Mouse (Mus musculus) right cerebral cortex, adult 18-20 months (tissue): Measurements from ENCODE around the gene Tbca.

ENCODE experiments used
- DNase-seq: peaks from one replicate; pipeline ENCODE4 v3.0.0; 2022; ENCODE audit warnings: mixed read lengths

The Tbca gene

DNA sequence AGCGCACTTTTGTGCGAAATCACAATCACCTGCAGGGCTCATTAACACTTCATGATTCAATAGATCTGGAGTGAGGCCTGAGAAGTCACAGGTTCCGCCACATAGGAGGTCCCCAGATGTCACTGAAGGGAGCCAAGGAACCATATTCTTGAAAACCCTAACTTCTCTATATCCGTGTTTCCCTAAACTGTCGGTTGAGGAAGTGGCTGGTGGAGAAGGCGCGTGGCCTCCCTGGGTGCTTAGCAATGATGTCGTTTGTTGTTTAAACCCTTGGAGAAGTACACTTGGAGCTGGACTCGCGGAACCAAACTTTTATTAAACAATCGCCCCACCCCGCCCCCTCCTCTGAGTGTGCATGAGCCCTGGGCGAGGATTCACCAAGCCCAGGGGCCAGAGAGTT, 60.6 kb downstream of the Tbca start:
- DNase-seq = no peak

DNA sequence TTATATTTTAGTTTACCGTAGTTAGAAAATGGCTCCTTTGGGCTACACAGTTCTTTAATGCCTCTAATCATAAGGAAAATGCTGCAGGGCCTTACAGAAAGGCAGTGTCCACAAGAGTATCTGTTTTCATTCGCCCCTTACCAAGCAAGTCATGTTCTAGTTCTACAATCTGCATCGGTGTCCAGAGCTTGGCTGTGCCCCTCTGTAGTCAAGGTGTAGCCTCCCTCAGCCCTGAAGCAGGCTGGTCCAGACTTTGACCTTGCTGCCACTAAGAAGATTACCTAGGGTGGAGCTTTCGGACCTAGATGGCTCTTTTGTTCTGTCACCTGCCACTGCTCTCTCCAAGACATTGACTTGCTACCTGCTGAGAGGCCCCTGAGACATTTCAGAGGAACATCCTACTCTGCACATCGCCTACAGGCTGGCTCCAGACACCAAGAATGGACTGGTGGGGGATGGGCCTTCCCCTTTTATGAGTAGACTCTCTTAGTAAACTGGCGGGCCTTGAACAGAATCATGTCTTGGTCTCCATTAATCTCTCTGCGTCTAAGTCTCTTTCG, 69.4 kb downstream of the Tbca start:
- DNase-seq = no peak

GRCm38 (mm10) chr13:94859256-94859655, 70.5 kb downstream of the Tbca start:
- DNase-seq = no peak

DNA sequence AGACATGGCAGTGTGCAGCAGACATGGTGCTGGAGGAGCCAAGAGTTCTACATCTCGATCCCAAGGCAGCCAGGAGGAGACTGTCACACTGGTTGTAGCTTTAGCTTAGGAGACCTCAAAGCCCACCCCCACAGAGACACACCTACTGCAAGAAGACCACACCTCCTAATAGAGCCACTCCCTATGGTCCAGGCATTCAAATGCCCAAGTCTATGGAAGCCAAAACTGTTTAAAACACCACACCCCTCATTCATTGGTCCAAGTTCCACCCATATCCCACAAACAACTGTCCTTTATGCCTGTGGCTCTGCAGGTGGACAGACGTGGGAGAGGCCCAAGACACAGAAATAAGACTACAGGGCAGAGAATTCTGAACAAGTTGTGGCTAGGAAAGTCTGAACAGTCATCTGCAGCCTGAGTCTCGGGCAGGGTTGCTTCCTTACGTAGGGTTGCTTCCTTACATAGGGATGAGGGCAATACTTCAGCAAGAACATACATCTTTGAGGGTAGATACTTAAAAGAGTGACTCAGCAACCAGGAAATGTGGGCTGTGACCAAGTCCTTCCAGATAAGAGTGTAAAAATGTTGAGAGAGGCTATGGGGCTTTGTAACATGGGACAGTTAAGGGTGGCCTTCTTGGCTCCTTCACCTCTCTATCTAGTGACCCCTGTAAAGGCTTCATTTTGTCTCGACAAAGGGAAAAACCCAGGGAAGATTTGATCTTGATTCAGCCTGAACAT, 74.0 kb downstream of the Tbca start:
- DNase-seq = no peak

GRCm38 (mm10) chr13:94866906-94867305, 78.2 kb downstream of the Tbca start:
- no peak for DNase-seq

- DNase-seq = no peak
Observed at GRCm38 (mm10) chr13:94867772-94868171, 79.1 kb downstream of the Tbca start.

GRCm38 (mm10) chr13:94868478-94868950, 79.8 kb downstream of the Tbca start:
- DNase-seq = no peak

DNA sequence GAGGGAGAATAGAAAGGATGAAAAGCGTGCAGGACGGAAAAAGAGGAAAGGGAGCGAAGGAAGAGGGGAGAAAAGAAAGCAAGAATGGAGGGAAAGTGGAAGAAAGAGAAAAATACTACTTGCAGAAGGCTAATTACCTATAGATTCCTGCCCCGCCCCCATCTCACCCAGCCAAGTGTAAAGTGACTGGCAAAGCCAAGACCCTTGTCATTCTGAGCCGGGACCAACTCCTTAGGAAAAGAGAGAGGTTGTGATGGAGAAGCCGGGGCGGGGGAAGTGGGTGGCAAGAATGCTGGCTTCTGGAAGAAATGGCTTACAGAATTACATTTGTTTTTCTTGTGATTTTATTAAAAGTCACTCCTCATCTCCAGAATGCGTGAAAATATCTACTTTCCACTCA, 80.8 kb downstream of the Tbca start:
- no peak for DNase-seq

- DNase-seq = no peak
Observed at GRCm38 (mm10) chr13:94870071-94870460, 81.4 kb downstream of the Tbca start.

DNA sequence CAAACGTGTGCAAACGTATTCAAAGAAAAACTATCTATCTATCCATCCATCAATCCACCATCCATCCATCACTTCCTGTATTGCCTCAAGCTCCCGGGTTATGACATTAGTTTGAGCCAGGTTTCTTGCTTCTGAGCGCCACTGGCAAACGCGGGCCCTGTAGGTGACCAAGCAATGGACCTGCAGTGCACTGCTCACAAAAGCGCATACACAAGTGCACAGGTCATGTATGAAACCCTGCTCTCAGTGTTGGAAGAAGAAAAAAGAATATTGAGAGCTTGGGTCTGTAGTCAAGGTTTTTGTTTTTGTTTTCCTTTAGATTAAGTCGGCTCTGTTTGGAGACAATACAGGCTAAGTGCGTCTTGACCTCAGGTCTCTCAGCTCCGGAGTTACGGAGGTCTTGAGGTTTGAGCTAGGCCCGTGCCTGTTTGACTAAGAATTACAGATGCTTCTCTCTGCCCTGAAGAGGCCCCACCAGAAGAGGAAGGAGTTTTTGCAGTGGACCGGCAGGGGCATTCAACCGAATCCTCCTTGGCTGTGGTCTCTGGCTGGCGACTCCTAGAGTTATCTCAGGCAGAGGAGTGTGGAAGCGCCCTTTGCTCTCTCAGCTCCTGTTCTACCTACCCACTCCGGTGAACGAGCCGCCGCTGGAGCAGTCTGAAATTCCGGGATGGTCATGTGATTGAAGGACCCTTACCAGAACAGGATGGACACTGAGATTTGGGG, 81.9 kb downstream of the Tbca start:
- DNase-seq = no peak

DNA sequence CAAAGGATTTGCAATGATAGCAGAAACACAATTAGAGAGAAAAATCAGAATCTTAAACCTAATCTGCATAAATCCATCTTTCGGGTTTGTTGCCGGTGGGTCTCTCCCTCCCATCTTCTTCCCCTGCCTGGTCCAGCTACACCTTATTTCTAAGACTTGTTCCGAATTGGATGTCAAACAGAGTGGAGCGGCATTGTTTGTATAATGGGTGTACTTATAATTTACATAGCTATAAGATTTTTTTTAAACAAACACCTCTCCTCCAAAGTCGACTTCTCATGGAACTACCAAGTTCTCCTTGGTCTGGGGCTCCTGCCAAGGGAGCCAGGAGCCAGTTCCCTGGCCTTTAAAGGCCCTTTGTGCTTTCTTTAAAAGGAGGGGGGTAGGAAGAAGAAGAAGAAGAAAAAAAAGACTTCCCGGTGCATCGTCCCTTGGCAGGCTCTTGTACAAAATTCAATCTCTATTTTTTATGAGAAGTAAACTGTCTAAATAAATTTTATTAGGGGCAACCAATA, 83.2 kb downstream of the Tbca start:
- DNase-seq = no peak

- no peak for DNase-seq
Observed at GRCm38 (mm10) chr13:94872439-94872838, 83.7 kb downstream of the Tbca start.

DNA sequence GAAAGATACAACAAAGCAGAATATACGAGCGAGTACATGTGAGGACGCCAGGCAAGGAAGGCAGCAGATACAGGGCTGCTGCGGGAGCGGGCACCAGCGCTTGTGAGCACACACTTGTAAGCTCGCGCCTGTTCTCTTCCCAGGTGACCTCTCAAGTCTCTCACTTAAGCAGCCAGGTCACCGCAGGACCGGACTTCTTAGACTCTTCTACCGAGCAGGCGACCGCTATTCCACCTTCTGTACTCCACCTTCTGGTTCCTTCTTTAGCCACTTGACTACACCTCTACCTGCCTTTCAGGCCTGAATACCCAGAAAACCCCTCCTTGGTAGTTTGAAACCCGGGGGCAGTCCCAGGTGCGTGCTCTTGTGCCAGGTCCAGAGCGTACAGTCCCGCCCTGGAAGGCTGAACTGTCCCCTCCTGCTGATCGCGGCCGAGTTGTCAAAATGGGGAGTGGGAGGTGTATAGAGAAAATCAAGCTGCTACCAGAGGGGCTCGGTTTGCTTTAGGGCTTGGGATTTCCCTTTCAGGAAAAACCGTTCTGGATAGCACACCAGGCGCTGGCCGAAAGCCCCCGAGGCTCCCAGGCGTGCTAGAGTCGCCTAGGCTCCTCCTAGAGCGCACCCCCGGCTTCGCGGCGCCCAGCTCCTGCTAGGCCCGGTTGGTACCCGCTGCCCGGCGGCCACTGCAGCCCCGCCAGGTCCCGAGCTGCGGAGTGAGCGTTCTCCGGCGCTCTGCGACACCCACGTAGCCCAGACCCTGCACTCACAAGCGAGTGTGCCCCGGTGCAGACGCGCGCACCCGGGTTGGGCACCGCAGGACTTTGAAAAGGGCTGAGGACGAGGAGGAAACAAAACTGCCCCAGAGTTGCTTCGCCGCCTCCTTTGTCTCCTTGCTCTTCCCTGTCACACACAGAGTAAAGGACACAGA, 84.7 kb downstream of the Tbca start:
- no peak for DNase-seq

DNA sequence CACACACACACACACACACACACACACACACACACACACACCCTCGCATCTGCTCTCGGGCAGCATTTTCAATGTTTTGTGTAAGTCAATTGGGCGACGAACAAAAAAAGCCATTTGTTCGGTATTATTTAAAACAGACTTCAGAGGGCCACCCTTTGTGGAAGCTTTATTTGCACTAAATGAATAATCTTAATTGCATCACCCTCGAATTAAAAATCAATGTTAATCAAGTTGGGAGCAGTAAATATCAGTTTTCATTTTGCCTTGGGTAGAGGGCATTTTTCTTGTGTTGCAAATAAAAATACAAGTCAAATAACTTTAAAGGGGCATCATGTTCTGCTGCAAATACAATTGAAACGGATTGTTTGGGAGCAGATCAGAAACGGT, 85.3 kb downstream of the Tbca start:
- no peak for DNase-seq

DNA sequence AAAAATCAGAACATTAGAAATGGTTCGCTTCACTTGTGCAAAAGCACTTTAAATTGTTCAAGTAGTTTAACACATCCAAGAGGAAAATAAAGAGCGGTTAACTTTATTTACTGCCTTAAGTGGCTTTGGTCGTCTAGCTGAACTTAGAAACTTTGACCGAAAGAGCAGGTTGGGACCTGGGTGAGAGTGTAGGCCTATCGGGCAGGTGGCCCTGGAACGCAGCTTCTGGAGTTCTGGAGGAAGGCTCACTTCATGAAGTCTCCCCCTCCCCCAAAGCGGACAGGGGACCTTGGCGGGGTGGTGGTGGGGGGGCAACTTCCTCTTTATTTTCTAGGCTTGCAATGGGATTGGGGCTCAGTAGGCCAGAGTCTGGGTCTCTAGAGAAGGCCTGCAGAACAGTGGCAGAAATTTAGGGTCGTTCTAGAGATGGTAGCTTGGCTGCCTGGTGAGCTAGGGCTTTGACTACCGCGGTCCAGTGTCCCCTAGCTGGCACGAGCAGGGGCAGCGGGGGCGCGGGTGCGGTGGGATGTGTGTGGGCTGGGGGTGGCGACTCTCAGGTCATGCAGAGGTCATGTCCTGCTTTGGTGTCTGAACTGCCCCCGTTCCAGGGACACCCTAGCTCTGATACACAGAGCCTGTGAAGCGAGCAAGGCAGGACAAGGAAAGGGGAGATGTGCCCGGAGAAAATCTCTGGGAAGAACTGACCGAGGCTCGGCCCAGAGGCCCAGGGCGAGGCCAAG, 86.1 kb downstream of the Tbca start:
- no peak for DNase-seq

- DNase-seq = no peak
Observed at GRCm38 (mm10) chr13:94875396-94875880, 86.7 kb downstream of the Tbca start, which contains the start of gene Otp. Gene Otp, plus strand, starts transcription at chr13:94875602.

DNA sequence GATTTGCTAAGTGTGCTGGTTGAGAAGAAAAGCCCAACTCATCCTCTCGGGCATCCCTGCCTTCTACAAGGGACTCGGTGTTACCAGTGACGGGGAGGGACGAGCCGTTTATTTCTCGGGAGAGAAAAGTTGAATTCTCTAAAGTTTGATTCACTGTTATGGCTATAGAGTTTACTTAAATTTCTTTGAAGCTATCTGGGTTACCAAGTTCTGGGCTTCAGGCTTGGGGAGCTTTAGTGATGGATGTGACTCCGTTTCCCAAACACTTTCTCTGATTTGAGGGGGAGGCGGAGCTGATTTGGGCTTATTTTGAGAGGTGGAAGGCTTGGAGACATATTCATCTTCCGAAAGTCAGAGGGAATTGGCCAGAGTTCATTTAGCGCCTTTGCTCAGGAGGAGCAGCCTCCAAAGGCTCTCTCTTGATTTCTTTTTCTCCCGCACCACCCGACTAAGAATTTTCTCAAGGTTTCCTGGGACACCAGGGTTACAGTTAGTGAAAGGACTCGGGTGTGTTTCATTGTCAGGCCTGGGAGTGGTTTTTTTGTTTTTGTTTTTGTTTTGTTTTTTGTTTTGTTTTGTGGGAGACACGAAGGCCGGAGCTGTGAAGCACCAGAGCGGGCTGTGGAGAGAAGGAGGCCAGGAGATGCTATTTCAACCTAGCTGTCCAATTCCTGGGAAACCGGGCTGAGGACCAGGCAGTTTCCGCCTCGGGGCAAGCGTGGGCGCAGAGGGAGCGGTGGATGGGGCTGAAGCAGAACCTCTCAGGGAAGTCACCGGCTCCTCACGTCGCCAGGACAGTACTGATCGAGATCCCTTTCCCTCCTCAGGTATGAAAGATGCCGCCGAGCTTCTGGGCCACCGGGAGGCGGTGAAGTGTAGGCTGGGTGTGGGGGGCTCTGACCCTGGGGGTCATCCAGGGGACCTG, 87.8 kb downstream of the Tbca start:
- no peak for DNase-seq

GRCm38 (mm10) chr13:94877211-94877590, 88.5 kb downstream of the Tbca start:
- DNase-seq = no peak

GRCm38 (mm10) chr13:94877991-94878745, 89.5 kb downstream of the Tbca start:
- no peak for DNase-seq

DNA sequence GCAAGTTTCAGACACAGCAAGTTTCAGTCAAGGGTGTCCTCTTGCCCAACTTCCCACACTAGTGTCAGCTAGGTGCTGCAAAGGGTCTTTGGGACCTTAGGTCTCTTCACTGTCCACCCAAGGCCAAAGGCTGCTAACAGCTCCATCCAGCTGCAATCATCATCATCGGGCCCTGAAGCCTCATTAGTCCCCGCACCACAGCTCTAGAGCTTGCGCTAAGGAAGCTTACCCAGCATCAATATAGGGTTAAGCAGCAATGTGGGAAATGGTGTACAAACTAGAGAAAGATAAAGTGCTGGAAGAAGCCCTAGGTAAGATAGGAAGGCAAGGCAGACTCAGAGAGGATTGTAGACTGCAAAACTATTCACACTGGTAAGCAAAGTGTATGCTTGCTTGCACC, 92.5 kb downstream of the Tbca start:
- no peak for DNase-seq
